9 mouse cellular contexts compared by ENCODE assay signal in genomic region chr4:106980669-106981068, GRCm38 (mm10).
DNase-seq lines count a peak whose midpoint lies in the region; ATAC-seq and TF ChIP-seq lines count a peak whose summit lies in the region.
"Had no signal": no experiment of that assay in that cellular context is flagged by ENCODE, and none has a peak within 500 bp of the region (broad histone marks: within the 10 kb centered on the region; RNA-seq: fewer than 3 reads in every experiment).

No protein-coding gene starts in this region.

- WGBS in heart, adult 2 months, result 44% methylated on average over 7 of the region's 7 CpGs
- WGBS in liver, embryonic 12.5 days (ENCODE audit: insufficient replicate concordance), result 33% methylated on average over 7 of the region's 7 CpGs

- peaks cover 2% of the 10 kb centered on the region; the same call in 1 of the 2 replicates for H3K79me2 ChIP-seq in heart, adult 2 months (replicated peaks; ENCODE audit: control insufficient read depth, insufficient read depth, low read length)

- intact Hi-C loops in heart, adult 2 months (cut with DNase I), result no loop called here

- peak; percentile 20 to 32 for DNase-seq in heart, adult 2 months
- no peak for DNase-seq in heart, postnatal 4 days
- peak; percentile 51 to 62 for DNase-seq in urinary bladder, adult 18-20 months (ENCODE audit: low spot score in 2 of 2)
- no peak for DNase-seq in urinary bladder, postnatal 25 days (ENCODE audit: low spot score)
- no peak for DNase-seq in layer of hippocampus, adult 8-10 months (ENCODE audit: low spot score in 2 of 2)
- no peak for DNase-seq in ovary, postnatal 10 days (ENCODE audit: low spot score)
- DNase-seq: right cerebral cortex, adult 18-20 months had no signal

- no peak for TF ChIP-seq POLR2A in heart, adult 2 months (IDR thresholded peaks at IDR 0.05; ENCODE audit: insufficient read depth, low read depth, low read length)

- H3K4me3 ChIP-seq in heart, adult 2 months, result no peak overlapping the region
- no peak overlapping the region for H3K4me3 ChIP-seq in liver, embryonic 12.5 days

- peak overlapping the region; percentile 21; the same call in 1 of the 2 replicates for H3K4me2 ChIP-seq in liver, embryonic 12.5 days

- 0 out of 2 replicates have a peak, but pooled peaks have one; percentile 22 for ATAC-seq in liver, embryonic 12.5 days
- ATAC-seq in activated CD4-positive, CD25-positive, alpha-beta regulatory T cell, adult 4 months, result no peak

- no peak overlapping the region for H3K27ac ChIP-seq in heart, adult 2 months
- H3K27ac ChIP-seq in liver, embryonic 12.5 days, result peak overlapping the region; percentile 42

- H3K36me3 ChIP-seq in heart, adult 2 months (ENCODE audit: control insufficient read depth, insufficient read depth, low read length), result no peaks in the 10 kb centered on the region
- H3K36me3 ChIP-seq in liver, embryonic 12.5 days, result peaks cover 13% of the 10 kb centered on the region

- H3K9me3 ChIP-seq in liver, embryonic 12.5 days (replicated peaks), result no peaks in the 10 kb centered on the region

- H3K27me3 ChIP-seq in heart, adult 2 months (ENCODE audit: control insufficient read depth, insufficient read depth, low read length), result no peaks in the 10 kb centered on the region
- H3K27me3 ChIP-seq in liver, embryonic 12.5 days (replicated peaks), result no peaks in the 10 kb centered on the region

- TF ChIP-seq EP300 in heart, adult 2 months (IDR thresholded peaks at IDR 0.05; ENCODE audit: insufficient read depth, low read depth, low read length), result no peak

- no peak overlapping the region for H3K9ac ChIP-seq in heart, adult 2 months (ENCODE audit: low read depth, low read length)
- H3K9ac ChIP-seq in liver, embryonic 12.5 days, result no peak overlapping the region; the same call in 1 of the 2 replicates

- H3K4me1 ChIP-seq in heart, adult 2 months (ENCODE audit: control insufficient read depth, insufficient read depth, low read length), result peaks cover 13% of the 10 kb centered on the region
- H3K4me1 ChIP-seq in liver, embryonic 12.5 days, result peaks cover 95% of the 10 kb centered on the region

- TF ChIP-seq CTCF in heart, adult 2 months (IDR thresholded peaks at IDR 0.05), result no peak

Comparison
In these comparisons a context has a peak if more than half of its experiments do, and no peak if none do; other contexts are left out.
1. DNase-seq: peak in heart, adult 2 months (2 of 2) and urinary bladder, adult 18-20 months (2 of 2); none in heart, postnatal 4 days (single experiment), urinary bladder, postnatal 25 days (single experiment), layer of hippocampus, adult 8-10 months (0 of 2) and ovary, postnatal 10 days (single experiment).